Mouse (Mus musculus): Measurements from ENCODE around the gene Klk5.

Klk5 gene

GRCm38 (mm10) chr7:43841701-43842100 lies at the start of gene Klk5:
Klk5 (plus strand) TSS chr7:43841971.
- no peak for DNase-seq (ENCODE audit: low spot score in 2 of 2)

DNA sequence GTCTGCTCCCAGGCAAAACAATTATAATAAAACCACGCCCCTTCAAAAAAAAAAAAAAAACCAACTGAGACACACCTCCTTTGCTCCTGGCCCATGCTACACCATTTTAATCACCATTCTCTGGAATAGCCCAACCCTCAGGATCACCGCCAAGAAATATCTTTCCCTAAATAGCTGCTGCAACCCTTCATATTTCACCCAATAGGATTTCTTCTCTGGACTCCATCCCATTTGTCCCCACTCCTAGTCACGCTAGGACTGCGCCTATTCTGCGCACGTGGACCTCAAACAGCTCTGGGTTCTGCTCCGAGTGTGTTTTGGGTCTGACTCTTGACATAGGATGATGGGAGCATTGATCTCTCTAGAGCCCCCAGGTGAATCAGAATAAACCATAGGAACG lies 45.4 kb upstream of the Klk5 start:
- no peak for DNase-seq (ENCODE audit: low spot score in 2 of 2)

DNA sequence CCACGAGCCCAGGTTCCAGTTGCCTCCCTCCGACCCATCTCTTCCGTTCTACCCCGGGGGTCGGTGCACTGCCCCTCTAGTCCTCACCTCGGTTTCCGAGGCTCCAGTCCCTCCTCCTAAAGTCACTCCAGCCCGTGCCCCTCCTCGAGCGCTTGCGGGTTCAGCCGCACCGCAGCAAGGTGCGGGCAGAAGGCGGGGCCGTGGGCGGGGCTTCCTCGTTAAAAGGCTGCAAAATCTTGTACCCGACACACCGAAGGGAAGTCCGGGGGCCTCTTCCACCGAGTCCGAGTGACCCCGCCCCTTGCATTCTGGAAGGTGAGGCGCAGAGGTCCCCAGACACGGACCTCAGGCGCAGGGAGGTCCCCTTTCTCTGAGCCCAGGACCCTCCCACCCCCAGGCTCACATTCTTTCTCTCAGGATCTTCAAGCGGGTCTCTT lies 44.4 kb upstream of the Klk5 start, which contains the start of gene Klk8:
Klk8 (plus strand) TSS at position 245 of the 437 bp plus-strand sequence.
- no peak for DNase-seq (ENCODE audit: low spot score in 2 of 2)

- DNase-seq (ENCODE audit: low spot score in 2 of 2): no peak
These were observed 43.8 kb upstream of the Klk5 start for GRCm38 (mm10) chr7:43797844-43798462.

DNA sequence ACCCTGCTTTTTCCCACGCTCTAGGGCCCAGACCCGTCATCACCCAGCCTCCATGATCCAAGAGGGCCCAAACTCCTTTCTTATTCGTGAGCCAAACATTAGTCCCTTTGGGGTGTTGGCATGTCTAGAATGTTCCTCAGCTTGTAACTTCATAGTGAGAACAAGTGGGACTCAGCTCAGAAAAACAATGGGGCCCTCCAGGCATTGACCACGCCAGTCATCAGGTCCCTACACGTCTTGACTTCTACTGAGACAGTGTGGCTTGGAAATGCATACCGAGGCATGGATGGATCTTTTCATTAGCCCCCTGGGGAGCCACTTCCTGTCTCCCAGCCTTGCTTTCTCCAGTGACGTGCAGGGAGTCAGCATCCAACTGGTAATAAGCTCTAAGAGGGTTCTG lies 41.9 kb upstream of the Klk5 start:
- DNase-seq (ENCODE audit: low spot score in 2 of 2): no peak

DNA sequence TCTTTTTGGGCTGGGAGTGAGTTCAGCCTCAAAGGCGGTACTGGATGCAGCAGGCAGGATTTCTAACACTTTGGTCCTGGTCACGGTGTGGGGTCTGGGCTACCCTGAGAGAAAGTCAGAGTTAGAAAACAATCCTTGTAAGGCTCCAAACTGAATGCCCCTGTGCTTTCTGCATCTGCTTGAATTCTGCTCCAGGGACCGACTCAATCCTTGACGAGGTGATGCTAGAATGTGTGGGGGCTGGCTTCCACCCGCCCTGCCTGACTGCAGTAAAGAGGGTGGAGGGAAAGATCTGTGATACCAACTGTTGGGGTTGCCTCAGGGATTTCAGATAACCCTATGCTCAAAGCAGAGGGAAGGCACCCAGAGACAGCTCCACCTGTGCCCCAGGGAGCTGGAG lies 30.8 kb upstream of the Klk5 start, which contains the start of gene Klk7:
Klk7 (plus strand) TSS at position 301 of the 400 bp plus-strand sequence.
- no peak for DNase-seq (ENCODE audit: low spot score in 2 of 2)

DNA sequence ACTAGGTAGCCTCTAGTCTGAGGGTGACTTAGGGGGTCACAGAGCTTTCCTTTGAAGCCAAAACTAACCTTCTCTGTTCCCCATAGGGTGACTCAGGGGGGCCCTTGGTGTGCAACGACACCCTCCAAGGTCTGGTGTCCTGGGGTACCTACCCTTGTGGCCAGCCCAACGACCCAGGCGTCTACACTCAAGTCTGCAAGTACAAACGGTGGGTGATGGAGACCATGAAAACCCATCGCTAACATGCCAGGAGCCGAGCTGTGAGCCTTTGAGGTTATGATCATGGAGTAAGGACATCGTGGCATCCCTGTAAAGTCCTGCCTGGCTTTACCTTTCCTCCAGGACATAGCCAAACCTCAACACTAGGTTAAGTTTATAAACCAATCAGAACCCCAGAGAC lies 26.6 kb upstream of the Klk5 start:
- DNase-seq (ENCODE audit: low spot score in 2 of 2): no peak

- no peak for DNase-seq (ENCODE audit: low spot score in 2 of 2)
These were observed 25.0 kb upstream of the Klk5 start for GRCm38 (mm10) chr7:43816746-43817145.

GRCm38 (mm10) chr7:43821581-43821980 lies 20.2 kb upstream of the Klk5 start:
- DNase-seq (ENCODE audit: low spot score in 2 of 2): no peak

DNA sequence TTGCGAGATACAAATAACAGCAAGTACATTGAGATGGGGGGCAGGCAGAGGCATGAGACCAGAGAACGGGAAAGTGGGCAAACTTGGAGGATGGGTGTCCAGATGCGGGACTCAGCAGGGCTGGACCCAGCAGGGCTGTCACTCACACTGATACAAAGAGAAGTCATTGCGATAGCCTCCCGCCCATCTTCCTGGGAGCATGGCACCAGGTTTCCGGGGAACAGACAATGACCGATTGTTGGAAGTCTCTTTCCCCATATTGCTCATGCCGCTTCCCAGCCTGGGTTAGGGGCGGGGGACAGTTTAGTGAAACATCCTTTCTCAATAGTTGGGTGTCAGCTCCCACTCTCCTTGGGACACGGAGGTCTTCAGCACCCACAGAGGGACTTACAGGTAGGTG lies 17.6 kb upstream of the Klk5 start, which contains the start of gene Klk6:
Klk6 (plus strand) TSS at position 301 of the 400 bp plus-strand sequence.
- no peak for DNase-seq (ENCODE audit: low spot score in 2 of 2)

GRCm38 (mm10) chr7:43826056-43826455 lies 15.7 kb upstream of the Klk5 start:
- DNase-seq (ENCODE audit: low spot score in 2 of 2): no peak

- DNase-seq (ENCODE audit: low spot score in 2 of 2): no peak
These were observed 14.1 kb upstream of the Klk5 start for GRCm38 (mm10) chr7:43827706-43828105.

DNA sequence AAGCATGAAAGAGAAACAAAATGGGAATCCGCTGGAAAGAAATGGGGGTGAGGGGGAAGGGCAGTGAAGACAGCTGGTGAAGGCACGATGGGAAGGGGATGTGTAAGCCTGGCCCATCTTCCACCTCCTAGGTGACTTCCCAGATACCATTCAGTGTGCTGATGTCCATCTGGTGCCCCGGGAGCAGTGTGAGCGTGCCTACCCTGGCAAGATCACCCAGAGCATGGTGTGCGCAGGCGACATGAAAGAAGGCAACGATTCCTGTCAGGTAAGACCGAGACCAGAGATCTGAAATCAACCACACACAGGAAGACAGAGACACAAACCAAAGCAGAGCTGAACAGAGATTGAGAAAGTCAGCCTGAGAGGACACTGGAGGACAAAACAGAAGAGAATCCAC lies 12.8 kb upstream of the Klk5 start:
- DNase-seq (ENCODE audit: low spot score in 2 of 2): no peak

- no peak for DNase-seq (ENCODE audit: low spot score in 2 of 2)
These were observed 2.0 kb downstream of the Klk5 start for GRCm38 (mm10) chr7:43843801-43844200.

DNA sequence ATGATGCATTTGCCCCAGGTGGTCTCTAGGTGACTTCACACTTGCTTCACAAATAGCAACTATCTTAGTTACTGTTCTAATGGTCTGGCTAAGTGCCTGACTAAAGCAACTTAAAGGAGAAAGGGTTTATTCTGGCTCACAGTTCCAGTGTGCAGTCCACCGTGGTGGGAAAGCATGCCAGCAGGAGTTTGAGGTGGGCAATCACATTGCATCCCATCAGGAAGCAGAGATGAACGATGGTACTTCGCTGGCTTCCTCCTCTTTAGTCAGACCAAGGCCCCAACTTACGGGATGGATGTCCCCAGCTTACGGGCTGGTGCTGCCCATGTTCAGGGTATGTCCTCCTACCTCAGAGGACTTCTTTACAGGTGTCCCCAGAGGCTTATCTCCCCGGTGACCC lies 9.8 kb downstream of the Klk5 start:
- DNase-seq (ENCODE audit: low spot score in 2 of 2): no peak

DNA sequence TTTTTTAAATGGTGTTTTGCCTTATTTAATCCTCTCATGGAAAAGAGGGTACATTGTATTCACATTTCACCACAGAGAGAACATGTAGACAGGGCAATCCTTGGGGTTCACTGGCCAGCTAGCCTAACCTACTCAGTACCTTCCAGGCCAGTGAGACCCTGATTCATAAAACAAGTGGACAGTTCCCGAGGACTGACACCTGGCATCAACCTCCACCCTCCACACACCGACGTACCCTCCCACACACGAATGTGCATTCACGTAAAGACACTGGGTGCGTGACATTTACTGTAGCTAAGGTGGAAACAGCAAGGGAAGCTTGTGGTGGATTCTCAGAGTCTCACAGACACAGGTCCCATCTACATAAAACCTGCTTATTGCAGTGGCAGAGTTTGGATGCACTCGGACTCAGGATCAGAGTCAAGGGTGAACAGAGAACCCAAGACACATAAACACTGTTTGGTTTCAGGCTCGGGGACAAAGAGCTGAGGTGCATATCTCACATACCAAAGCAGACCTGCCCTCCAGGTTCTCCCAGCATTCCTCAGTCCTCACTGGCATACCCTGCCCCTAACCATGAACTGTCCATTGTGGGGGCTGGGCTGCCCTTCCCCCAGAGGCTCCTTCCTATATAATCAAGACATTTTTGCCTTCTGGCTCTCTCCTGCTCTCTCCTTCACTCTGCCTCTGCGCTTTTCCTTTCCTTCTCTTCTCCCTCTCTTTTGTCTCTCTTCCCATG lies 13.0 kb downstream of the Klk5 start:
- no peak for DNase-seq (ENCODE audit: low spot score in 2 of 2)

GRCm38 (mm10) chr7:43855709-43856108 lies 13.9 kb downstream of the Klk5 start:
- DNase-seq (ENCODE audit: low spot score in 2 of 2): no peak

DNA sequence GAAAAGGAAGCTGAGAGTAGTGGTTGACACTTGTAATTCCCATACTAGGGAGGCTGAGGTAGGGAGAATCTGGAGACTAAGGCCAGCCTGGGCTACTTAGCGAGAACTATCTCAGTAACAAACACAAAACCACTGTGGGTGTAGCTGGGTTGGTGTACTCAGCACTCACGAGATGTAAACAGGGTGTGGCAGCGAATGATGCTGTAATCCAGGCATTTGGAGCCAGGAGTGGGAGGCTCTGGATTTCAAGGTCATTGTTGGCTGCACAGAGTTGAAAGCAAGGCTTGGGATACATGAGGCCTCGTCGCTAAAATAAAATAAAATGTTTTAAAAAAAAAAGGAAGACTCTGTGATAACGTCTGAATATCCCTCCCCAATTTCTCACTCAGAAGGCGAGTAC lies 14.5 kb downstream of the Klk5 start:
- no peak for DNase-seq (ENCODE audit: low spot score in 2 of 2)

GRCm38 (mm10) chr7:43857501-43857900 lies 15.7 kb downstream of the Klk5 start:
- no peak for DNase-seq (ENCODE audit: low spot score in 2 of 2)

DNA sequence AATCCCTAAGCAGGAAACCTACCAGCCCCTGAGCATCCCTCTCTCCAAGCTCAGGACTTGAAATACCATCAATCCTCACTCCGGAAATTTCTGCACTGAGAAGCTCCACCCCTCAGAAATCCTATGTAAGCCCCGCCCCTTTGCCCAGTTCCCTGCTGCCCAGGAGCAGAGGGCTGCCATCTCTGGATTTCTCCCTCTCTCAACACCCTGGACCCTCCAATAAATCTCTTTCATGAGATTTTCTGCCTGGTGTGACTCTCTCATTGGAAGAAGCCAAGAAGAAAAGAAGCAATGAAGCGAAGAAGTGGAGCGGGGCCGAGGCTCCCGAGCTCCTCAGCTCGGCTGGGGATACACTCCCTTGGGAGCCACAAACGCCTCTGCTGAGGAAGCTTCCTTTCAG lies 18.6 kb downstream of the Klk5 start:
- no peak for DNase-seq (ENCODE audit: low spot score in 2 of 2)

- peak; percentile 64 to 81 for DNase-seq (ENCODE audit: low spot score in 2 of 2)
These were observed 31.5 kb downstream of the Klk5 start for GRCm38 (mm10) chr7:43873237-43873636.

DNA sequence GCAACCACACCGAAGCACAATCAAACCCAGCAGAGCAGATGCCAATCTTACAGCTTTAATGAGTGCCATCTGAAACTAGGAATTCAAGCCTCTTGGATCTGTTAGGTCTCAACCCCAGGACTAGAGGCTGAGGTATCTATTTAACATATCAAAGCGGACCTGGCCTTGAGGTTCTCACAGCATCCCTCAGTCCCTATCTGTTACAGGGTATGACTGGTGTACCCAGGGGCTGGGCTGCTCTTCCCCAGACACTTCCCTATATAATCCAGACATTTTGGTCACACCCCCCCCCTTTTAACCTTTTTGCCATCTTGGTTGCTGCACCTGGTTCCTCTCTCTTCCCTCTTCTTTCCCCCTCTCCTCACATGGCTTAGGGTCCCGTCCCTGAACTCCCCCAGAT lies 31.9 kb downstream of the Klk5 start:
- no peak for DNase-seq (ENCODE audit: low spot score in 2 of 2)

DNA sequence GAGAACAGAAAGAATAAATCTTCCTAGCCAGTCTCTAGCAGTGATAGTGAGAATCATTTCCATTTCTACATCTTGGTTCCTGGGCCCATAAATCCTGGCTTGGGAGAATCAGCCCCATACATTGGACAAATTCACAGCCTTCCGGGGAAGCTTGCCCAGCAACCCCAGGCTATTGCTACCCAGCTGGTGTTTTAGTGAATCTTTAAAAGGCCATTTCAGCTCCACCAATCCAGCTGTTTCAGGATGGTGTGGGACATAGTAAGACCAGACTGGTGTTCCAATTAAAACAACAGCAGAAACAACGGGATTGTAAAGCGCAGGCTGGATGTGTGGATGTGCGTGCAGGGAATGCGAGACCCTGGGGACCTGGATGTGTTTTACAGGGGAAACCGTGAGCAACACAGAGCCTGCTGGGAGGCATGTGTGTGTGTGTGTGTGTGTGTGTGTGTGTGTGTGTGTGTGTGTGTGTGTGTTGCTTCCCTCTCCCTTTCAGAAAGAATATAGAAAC lies 33.2 kb downstream of the Klk5 start:
- no peak for DNase-seq (ENCODE audit: low spot score in 2 of 2)
